8 mouse cellular contexts compared by ENCODE assay signal in genomic region chr9:69368071-69368470, GRCm38 (mm10). TPM values are rescaled to one million over a fixed set of nuclear protein-coding genes. Genes with fewer than 3 reads are reported as not detected.
A peak's percentile ranks its signal among the peaks of the same experiment; 100 is the strongest.
DNase-seq lines count a peak whose midpoint lies in the region; ATAC-seq and TF ChIP-seq lines count a peak whose summit lies in the region.

No protein-coding gene starts in this region.

- no peaks in the 10 kb centered on the region for H3K9me3 ChIP-seq in liver, embryonic 13.5 days (replicated peaks)

- TF ChIP-seq POLR2A in bone marrow macrophage, adult 2 months (IDR thresholded peaks at IDR 0.05; ENCODE audit: borderline replicate concordance, low read depth, low read length) = no peak

- H3K4me3 ChIP-seq in bone marrow macrophage, adult 2 months (ENCODE audit: insufficient read depth, low read length) = no peak overlapping the region
- H3K4me3 ChIP-seq in liver, embryonic 13.5 days (replicated peaks) = no peak overlapping the region

- no peaks in the 10 kb centered on the region for H3K36me3 ChIP-seq in liver, embryonic 13.5 days

- H3K9ac ChIP-seq in liver, embryonic 13.5 days = no peak overlapping the region

- H3K27me3 ChIP-seq in liver, embryonic 13.5 days = no peaks in the 10 kb centered on the region

- WGBS in liver, embryonic 13.5 days (ENCODE audit: insufficient replicate concordance) = 57% methylated on average over 8 of the region's 8 CpGs

- H3K27ac ChIP-seq in bone marrow macrophage, adult 2 months (ENCODE audit: insufficient read depth, low read depth, low read length) = no peak overlapping the region
- no peak overlapping the region for H3K27ac ChIP-seq in liver, embryonic 13.5 days

- H3K4me1 ChIP-seq in bone marrow macrophage, adult 2 months (ENCODE audit: control insufficient read depth, insufficient read depth, low read length) = no peaks in the 10 kb centered on the region
- no peaks in the 10 kb centered on the region for H3K4me1 ChIP-seq in liver, embryonic 13.5 days (replicated peaks)

- H3K4me2 ChIP-seq in liver, embryonic 13.5 days = no peak overlapping the region

- peak; percentile 64 for DNase-seq in A20 (ENCODE audit: low read depth, low spot score)
- DNase-seq in kidney, adult 9 months = peak; percentile 72
- peak; percentile 16 for DNase-seq in liver, embryonic 13.5 days
- DNase-seq in right cerebral cortex, adult 2 months (ENCODE audit: low spot score in 2 of 2) = peak; percentile 77 to 83
- no peak for DNase-seq in yolk sac, embryonic 10.5 days (ENCODE audit: low spot score)

- peak; percentile 61 for TF ChIP-seq CTCF in bone marrow macrophage, adult 2 months (IDR thresholded peaks at IDR 0.05; ENCODE audit: low read depth, low read length)

- ATAC-seq in CD4-positive, CD25-positive, alpha-beta regulatory T cell, adult 4 months = peak; percentile 89
- peak; percentile 63; the same call in 1 of the 2 replicates for ATAC-seq in erythroid progenitor cell, adult 5-6 weeks (replicated peaks; ENCODE audit: low FRiP score, poor library complexity, severe bottlenecking)
- ATAC-seq in liver, embryonic 13.5 days (ENCODE audit: low read depth) = no peak

RNA-seq across cellular contexts. Expression of gene Ice2, which starts 29.6 kb away (rescaled TPM):
- 10 to 100 TPM; 24.5 to 31.2 TPM for polyA plus RNA-seq in CD4-positive, CD25-positive, alpha-beta regulatory T cell, adult 4 months (2017; shearing (Covaris generic))
- 10.1 and 12.1 TPM in 2 replicates for polyA plus RNA-seq in bone marrow macrophage, adult 2 months (2012; ENCODE audit: insufficient read depth, insufficient read length, missing spikeins)
- 4.2 and 15.5 TPM in 2 replicates for total RNA-seq in erythroid progenitor cell, adult 5-6 weeks (2015; ENCODE audit: low replicate concordance)
- total RNA-seq in erythroid progenitor cell, adult 5-6 weeks (2017; ENCODE audit: low replicate concordance) = 1.9 and 3.1 TPM in 2 replicates
- 6.7 and 8.7 TPM in 2 replicates for polyA plus RNA-seq in liver, embryonic 13.5 days (2015; fragmentation: Nextera tagmentation; extraction: Ambion mirVana)
